In genomic region chrX:41402656-41403055, GRCm38 (mm10) we compare ENCODE assay signal across 9 mouse cellular contexts. TPM values are rescaled to one million over a fixed set of nuclear protein-coding genes. Genes with fewer than 3 reads are reported as not detected.
A peak's percentile ranks its signal among the peaks of the same experiment; 100 is the strongest.
DNase-seq lines count a peak whose midpoint lies in the region; ATAC-seq and TF ChIP-seq lines count a peak whose summit lies in the region.
"Had no signal": no experiment of that assay in that cellular context is flagged by ENCODE, and none has a peak within 500 bp of the region (broad histone marks: within the 10 kb centered on the region; RNA-seq: fewer than 3 reads in every experiment).

No protein-coding gene starts in this region.

- WGBS in heart, postnatal 0 days = 24% methylated on average over 6 of the region's 6 CpGs
- 13% methylated on average over 6 of the region's 6 CpGs for WGBS in hindbrain, embryonic 13.5 days
- WGBS in midbrain, embryonic 13.5 days = 21% methylated on average over 6 of the region's 6 CpGs
- WGBS in cerebellum, adult 2 months = 29% methylated on average over 6 of the region's 6 CpGs

- ATAC-seq in heart, postnatal 0 days (ENCODE audit: insufficient read depth, low read depth) = 0 out of 2 replicates have a peak, but pooled peaks have one; percentile 27
- no peak for ATAC-seq in hindbrain, embryonic 13.5 days (ENCODE audit: low FRiP score)
- ATAC-seq in midbrain, embryonic 13.5 days = no peak

- H3K27ac ChIP-seq in heart, postnatal 0 days (ENCODE audit: low read depth) = peak overlapping the region; percentile 53
- H3K27ac ChIP-seq in hindbrain, embryonic 13.5 days = no peak overlapping the region
- no peak overlapping the region for H3K27ac ChIP-seq in midbrain, embryonic 13.5 days
- no peak overlapping the region for H3K27ac ChIP-seq in cerebellum, adult 2 months (ENCODE audit: insufficient read depth, low read length)

- peak overlapping the region; percentile 51 for H3K4me3 ChIP-seq in heart, postnatal 0 days (ENCODE audit: low read depth, low read length)
- peak overlapping the region; percentile 50 for H3K4me3 ChIP-seq in hindbrain, embryonic 13.5 days
- H3K4me3 ChIP-seq in midbrain, embryonic 13.5 days (replicated peaks) = peak overlapping the region; percentile 48
- no peak overlapping the region for H3K4me3 ChIP-seq in cerebellum, adult 2 months (replicated peaks; ENCODE audit: insufficient read depth, low read depth, low read length)

- no peaks in the 10 kb centered on the region for H3K9me3 ChIP-seq in heart, postnatal 0 days (replicated peaks; ENCODE audit: control insufficient read depth, low read length)
- H3K9me3 ChIP-seq in hindbrain, embryonic 13.5 days = no peaks in the 10 kb centered on the region
- H3K9me3 ChIP-seq in midbrain, embryonic 13.5 days = no peaks in the 10 kb centered on the region
- H3K9me3 ChIP-seq: G1E had no signal

- H3K9ac ChIP-seq in heart, postnatal 0 days (replicated peaks; ENCODE audit: low read depth, low read length) = peak overlapping the region; percentile 40; the same call in 1 of the 2 replicates
- H3K9ac ChIP-seq in hindbrain, embryonic 13.5 days = peak overlapping the region; percentile 68; the same call in 1 of the 2 replicates
- H3K9ac ChIP-seq in midbrain, embryonic 13.5 days (replicated peaks) = no peak overlapping the region; the same call in 1 of the 2 replicates

- H3K4me1 ChIP-seq in heart, postnatal 0 days (ENCODE audit: control insufficient read depth, insufficient read depth) = no peaks in the 10 kb centered on the region
- H3K4me1 ChIP-seq in hindbrain, embryonic 13.5 days (replicated peaks) = peaks cover 17% of the 10 kb centered on the region; the same call in 1 of the 2 replicates
- H3K4me1 ChIP-seq in midbrain, embryonic 13.5 days (replicated peaks) = peaks cover 14% of the 10 kb centered on the region; the same call in 1 of the 2 replicates
- no peaks in the 10 kb centered on the region for H3K4me1 ChIP-seq in cerebellum, adult 2 months (ENCODE audit: control insufficient read depth, insufficient read depth, low read length)

- DNase-seq in heart, postnatal 0 days (ENCODE audit: low spot score) = no peak
- no peak for DNase-seq in heart, postnatal 14 days
- DNase-seq in brain, embryonic 14.5 days (ENCODE audit: low read depth) = peak; percentile 36
- no peak for DNase-seq in cerebellum, adult 2 months
- DNase-seq in urinary bladder, adult 18-20 months (ENCODE audit: low spot score in 2 of 2) = no peak
- DNase-seq in spleen, postnatal 14 days (ENCODE audit: low spot score in 2 of 2) = no peak

- H3K4me2 ChIP-seq in heart, postnatal 0 days (ENCODE audit: low read depth, low read length) = peak overlapping the region; percentile 74
- peak overlapping the region; percentile 65 for H3K4me2 ChIP-seq in hindbrain, embryonic 13.5 days
- peak overlapping the region; percentile 64 for H3K4me2 ChIP-seq in midbrain, embryonic 13.5 days (replicated peaks)

- intact Hi-C loops in heart, postnatal 14 days (cut with DNase I) = no loop called here

- no peak for TF ChIP-seq CTCF in heart, postnatal 0 days (IDR thresholded peaks at IDR 0.05; ENCODE audit: low read depth)
- TF ChIP-seq CTCF in brain, embryonic 14.5 days (IDR thresholded peaks at IDR 0.05; ENCODE audit: borderline replicate concordance, extremely low read depth, insufficient read depth, insufficient read length) = no peak
- no peak for TF ChIP-seq CTCF in cerebellum, adult 2 months (IDR thresholded peaks at IDR 0.05; ENCODE audit: borderline replicate concordance, insufficient read depth, low read depth, low read length)

- H3K36me3 ChIP-seq in heart, postnatal 0 days (replicated peaks; ENCODE audit: control insufficient read depth, insufficient read depth, low read length) = no peaks in the 10 kb centered on the region
- H3K36me3 ChIP-seq in hindbrain, embryonic 13.5 days = no peaks in the 10 kb centered on the region
- H3K36me3 ChIP-seq in midbrain, embryonic 13.5 days = no peaks in the 10 kb centered on the region
- H3K36me3 ChIP-seq: G1E had no signal

- no peak for TF ChIP-seq EP300 in heart, postnatal 0 days (IDR thresholded peaks at IDR 0.05; ENCODE audit: low read depth)

- no peak for TF ChIP-seq POLR2A in brain, embryonic 14.5 days (IDR thresholded peaks at IDR 0.05; ENCODE audit: borderline replicate concordance, extremely low read depth, insufficient read depth, insufficient read length, poor library complexity, severe bottlenecking)
- no peak for TF ChIP-seq POLR2A in cerebellum, adult 2 months (IDR thresholded peaks at IDR 0.05; ENCODE audit: borderline replicate concordance, insufficient read depth, low read length)

- H3K27me3 ChIP-seq in heart, postnatal 0 days (ENCODE audit: control insufficient read depth, insufficient read depth, low read length) = 0 out of 2 replicates have a peak, but pooled peaks cover 2% of the 10 kb centered on the region
- H3K27me3 ChIP-seq in hindbrain, embryonic 13.5 days = no peaks in the 10 kb centered on the region
- no peaks in the 10 kb centered on the region for H3K27me3 ChIP-seq in midbrain, embryonic 13.5 days
- no peaks in the 10 kb centered on the region; the same call in 1 of the 2 replicates for H3K27me3 ChIP-seq in cerebellum, adult 2 months (ENCODE audit: control insufficient read depth, insufficient read depth, low read length)

RNA-seq across cellular contexts. Expression of gene Gria3, which starts 2.0 kb away (rescaled TPM):
- total RNA-seq in heart, postnatal 0 days (2014; rRNA removed; ENCODE audit: low replicate concordance) = 3.4 and 7.4 TPM in 2 replicates
- 2.0 and 2.1 TPM in 2 replicates for polyA plus RNA-seq in heart, postnatal 0 days (2015; fragmentation: Nextera tagmentation; extraction: Ambion mirVana)
- 1 to 10 TPM; 2.0 to 2.2 TPM for total RNA-seq in heart, postnatal 14 days (2021)
- 13.6 and 19.7 TPM in 2 replicates for polyA plus RNA-seq in brain, embryonic 14.5 days (2012; rRNA removed)
- polyA plus RNA-seq in hindbrain, embryonic 13.5 days (2015; fragmentation: Nextera tagmentation; extraction: Ambion mirVana) = 13.3 and 13.4 TPM in 2 replicates
- polyA plus RNA-seq in midbrain, embryonic 13.5 days (2015; fragmentation: Nextera tagmentation; extraction: Ambion mirVana) = 11.5 and 12.1 TPM in 2 replicates
- 57.3 and 61.7 TPM in 2 replicates for polyA plus RNA-seq in cerebellum, adult 2 months (2012; rRNA removed)
- polyA plus RNA-seq: G1E had no signal
